Mouse (Mus musculus) activated CD4-positive, CD25-positive, alpha-beta regulatory T cell, adult 4 months (primary cell): ENCODE measurements around the gene Gm42906. TPM values are rescaled to one million over a fixed set of nuclear protein-coding genes. Genes with fewer than 3 reads are reported as not detected.

Source experiments
- ATAC-seq: one replicate; pipeline ENCODE4 v1.8.0; 2017
- polyA plus RNA-seq, 2 experiments: library from polyadenylated mRNA; unstranded; fragments of 100-300 nt; shearing (Covaris generic); gene quantifications; one replicate each; pipeline ENCODE4 v1.2.1; 2017

Gm42906 gene
- polyA plus RNA-seq, 2 experiments from 2014 or later, result not detected

DNA sequence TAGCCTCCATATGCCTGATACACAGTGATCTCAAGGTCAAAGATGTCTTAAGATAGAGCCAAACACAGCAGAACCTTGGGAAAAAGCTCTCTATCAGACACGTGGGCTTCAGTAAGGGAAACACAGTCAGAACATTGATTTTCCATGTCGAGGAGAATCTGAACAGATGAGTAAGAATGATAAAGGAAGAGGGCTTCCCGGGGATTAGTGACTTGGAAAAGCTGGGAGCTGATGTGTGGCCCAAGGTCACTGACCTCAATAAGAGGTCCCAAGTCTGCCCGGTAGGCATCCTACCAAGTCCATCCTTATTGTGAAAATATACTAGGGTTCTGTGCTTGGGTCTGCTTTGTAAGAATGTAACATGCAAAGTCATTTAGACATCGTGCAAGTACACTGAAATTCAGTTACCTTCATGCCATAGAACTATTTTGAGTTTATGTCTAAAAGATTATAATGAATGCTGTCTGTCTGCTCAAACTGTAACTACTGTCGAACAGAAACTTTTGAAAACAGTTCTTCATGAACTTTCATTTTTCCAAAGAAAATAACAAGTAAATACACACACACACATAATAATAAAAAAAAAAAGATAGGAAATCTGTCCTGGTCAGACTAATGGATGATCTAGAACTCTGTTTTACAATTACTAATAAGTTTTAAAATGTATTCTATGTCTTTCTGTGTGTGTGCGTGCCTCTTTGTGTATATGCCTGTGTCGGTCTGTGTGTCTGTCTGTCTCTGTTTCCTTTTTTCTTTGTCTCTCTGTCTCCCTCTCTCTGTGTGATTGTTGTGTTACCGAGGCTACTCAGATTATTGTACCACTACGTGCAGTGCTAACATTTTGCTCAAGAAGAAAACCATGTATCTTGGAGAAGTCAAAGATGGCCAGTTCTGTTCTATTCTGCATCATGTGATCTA is 322.6 kb downstream of the Gm42906 start:
- ATAC-seq, result no peak

DNA sequence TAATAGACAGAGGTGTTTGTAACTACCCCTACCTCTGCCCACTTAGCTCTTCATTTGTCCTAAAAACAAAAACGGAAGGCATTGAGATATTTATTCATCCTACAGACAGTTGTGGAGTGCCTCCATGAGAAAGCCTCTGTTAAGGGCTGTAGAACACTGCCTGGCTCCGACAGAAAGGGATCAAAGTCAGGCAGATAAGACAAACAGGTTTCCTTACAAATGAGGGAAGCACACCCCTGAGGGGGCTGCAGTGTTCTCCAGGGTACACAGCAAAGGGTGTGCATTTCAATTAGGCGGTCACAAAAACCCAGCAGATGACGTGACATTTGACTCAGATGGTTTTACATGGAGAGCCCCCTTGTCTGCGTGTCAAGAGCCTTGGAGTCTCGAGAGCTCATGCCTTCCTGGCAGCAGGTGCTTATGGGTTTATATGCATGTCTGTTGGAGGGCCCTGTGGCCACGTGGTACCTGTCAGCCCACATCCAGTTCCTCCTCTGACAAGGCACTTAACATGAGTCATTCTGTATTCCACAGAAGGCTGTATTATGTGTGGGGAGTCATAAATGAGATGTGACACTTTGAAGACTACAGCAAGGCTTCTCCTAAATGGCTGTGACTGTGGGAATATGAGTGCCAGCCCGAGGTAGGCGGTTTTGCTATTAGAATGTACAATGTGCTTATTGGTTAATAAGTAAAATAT is 323.5 kb downstream of the Gm42906 start:
- ATAC-seq, result no peak

DNA sequence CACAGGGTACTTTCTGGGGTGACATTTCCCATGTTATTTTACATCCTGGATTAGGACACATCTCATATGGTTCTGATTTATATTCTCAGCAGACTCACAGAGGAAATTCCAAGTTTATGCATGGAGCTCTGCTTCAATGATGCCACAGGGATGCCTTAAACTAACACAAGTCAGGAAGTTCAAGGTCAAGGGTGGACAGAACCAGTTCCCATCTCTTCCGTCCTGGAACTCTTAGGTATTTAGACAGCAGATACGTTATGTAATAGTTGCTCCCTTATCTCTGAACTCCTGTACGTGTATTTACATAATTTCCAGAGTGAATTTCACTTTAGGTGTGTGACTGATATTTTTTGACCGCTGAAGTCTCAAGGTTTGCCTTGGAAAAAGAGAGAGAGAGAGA is 324.7 kb downstream of the Gm42906 start:
- no peak for ATAC-seq

GRCm38 (mm10) chr5:151102262-151102661 is 325.7 kb downstream of the Gm42906 start:
- ATAC-seq, result no peak

GRCm38 (mm10) chr5:151096012-151096411 is 332.0 kb downstream of the Gm42906 start:
- no peak for ATAC-seq

DNA sequence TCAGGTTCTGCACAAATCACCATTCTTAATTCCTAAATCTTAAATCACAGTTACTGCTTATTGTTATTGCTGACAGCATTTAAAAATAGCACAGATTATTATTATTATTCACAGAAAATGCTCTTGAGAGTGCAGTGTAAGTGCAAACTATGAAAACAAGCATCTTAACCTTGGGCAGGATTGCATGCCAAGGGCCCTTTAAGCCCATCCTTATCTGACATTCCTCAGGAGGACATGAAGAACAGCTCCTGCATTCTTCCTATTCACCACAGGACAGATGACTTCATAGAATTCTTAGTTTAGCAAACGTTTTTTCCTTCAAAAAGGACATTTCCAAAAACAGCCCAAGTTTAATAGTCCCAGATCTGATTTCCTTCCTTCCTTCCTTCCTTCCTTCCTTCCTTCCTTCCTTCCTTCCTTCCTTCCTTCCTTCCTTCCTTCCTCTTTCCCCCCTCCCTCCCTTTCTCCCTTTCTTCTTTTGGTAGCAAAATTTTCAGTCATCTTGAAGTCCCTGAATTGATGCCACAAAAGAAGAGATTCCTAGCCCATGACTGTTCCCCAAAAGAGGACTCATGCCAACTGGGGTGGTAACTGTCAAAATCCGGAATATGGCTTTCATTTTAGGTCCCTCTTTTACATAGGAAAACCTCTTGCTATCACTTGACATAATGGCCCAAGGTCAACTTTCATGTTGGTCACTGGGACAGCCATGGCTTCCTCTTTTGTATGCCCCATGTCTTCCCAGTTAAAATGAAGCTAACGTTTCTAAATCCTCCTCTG is 334.9 kb downstream of the Gm42906 start:
- no peak for ATAC-seq

DNA sequence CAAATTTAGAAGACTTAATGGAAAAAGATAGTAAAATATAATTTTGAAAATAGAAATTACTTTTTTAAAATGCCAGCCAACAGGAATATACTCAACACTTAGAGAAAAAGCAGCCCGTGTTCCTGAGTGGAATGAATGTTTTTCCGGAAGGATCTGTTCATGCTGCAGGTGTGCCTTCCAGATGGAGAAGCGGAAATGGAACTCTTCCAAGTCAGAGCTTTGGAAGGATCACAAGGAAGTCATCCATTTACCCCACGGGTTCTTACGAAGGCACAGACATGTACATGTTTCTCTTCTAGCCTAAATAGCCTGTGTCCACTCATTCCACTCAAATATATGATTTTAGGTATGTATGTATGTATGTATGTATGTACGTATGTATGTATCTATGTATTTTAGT is 337.0 kb downstream of the Gm42906 start:
- ATAC-seq, result no peak

DNA sequence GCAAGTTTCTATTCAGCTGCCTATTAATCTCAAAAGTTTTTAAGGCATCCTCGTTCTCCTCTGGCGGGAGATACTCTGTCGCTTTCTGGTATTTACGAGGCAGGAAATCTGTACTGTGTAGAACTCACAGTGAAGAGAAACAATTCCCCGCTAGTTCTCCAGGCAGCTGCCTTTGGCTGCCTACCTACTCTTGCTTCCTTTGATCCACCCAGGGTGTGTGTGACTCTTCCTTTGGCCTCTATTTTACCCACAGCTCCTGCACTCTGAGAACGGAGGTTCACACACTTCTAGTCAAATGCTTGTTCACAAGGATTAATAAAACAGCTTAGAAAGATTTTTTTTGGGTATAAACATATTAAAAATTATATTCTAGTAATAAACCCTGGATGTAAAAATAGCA is 338.8 kb downstream of the Gm42906 start:
- ATAC-seq, result no peak

DNA sequence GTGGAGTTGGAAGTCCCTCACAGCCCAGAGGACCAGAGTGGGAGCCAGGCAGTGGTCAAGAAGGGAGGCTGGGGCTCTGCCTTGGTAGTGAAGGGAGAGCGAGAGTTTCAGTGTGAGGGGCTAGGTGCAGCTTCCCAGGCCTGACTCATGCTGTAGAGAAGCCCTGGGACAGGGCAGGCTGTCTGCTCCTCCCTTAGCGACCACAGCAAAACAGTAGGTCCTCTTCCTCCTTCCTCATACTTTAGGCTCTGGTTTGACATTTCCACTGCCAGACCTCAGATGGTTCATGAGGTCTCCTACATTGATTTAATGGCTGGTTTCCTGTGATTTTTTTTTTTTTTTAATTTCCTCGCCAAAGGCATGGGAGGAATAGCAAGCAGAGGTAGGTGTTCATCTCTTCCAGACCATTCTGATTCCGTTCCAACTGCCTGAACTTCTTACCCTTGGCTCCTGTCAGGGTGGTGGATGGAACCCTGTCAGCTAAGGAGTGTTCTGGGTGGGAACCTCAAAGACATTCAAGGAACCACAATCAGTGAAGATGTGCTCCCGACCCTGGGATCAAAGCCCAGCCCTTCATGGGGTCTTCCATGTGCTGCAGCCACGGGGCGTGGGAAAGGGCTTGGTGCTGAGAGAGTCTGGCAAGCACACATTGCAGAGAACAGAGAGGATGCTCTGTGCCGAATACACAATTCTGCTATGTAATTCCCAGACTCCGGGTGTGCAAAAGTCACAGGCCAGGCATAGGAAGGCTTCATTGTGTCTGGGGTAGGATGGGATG is 341.3 kb downstream of the Gm42906 start:
- ATAC-seq, result no peak

DNA sequence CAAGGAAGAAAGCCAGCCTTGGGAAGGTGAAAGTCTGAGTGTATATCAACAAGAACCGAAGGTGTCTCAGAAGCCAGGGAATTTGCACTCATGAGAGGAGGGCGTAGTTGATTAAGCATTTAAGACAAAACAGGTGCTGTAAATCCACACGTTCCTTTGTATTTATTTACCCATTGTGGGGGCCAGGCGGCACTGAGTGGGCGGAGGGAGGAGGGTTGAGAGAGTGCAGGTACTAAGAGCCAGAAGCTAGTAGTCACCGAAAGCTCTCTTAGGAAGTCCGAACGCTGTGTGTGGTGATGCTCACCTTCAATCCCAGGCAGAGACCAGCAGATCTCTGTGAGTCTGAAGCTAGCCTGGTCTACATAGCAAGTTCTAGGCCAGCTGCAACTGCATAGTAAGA is 342.2 kb downstream of the Gm42906 start:
- ATAC-seq, result no peak

DNA sequence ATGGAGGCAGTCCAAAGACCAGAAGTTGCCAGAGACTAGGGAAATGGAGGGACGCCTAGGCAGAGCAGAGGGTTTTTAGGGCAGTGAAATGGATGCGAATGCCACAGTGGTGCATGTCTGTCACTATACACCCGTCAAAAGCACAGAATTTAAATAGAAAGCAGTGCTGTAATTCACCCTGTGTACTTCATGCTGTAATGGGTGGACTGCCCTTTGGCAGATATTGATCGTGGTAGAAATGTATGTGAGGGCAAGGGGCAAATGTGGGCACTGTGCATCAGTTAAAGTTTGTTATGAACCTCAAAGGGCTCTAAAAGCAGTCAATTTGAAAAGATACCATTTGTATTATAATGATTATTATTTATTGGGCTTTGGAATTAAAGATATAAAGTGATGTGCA is 347.7 kb downstream of the Gm42906 start:
- ATAC-seq, result no peak

DNA sequence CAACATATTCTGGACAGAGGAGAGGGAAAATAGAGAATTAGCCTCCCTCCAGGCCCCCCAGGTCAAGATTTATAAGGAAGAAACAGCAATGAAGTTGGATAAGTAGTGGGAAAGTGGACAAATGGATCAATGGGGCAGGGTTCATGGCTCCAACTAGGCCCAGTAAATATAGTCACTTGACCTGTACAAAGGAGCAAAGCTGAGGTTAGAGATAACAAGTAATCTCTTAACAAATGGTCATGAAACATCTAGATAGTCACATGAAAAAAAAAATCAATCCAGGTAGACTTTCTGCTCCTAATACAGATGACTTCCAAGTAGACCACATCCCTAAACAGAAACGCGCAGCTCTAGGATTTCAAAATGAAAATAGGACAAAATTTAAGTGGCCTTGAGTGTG is 350.0 kb downstream of the Gm42906 start:
- no peak for ATAC-seq

DNA sequence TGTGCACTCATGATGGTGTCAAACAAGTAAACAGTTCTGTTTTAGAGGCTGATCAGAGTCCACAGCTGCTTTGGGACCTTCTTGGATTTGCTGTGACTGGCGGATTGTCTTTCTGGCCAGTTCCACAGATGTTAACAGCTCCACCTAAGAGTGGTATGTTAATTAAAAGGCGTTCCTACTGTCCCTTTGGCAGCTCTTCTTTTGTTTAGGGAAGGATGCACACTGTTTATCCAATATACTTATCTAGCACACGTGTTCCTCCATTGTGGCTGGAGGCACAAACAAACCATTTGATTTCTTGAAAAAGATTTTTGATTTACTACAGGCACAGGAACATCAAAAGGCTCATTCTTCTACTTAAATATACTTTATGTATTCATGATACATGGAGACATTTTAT is 351.0 kb downstream of the Gm42906 start:
- ATAC-seq, result no peak

DNA sequence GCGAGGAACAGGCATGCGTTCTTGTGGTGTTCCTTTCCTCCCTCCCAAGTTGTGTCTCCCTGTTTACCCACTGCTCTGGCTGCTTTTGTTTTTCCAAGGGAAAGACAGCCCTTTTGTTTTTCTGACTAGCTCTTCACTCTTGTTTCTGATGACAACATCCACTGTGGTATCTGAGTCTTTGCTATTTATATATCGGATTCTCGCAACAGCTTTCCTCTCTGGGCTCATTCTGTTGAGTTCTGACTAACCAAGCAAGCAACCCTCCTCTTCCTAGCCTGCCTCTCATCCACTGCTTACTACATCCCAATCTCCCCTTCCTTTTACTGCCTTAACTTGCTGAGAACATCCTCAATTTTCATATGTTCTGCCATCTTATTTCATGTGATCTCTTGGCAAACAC is 353.7 kb downstream of the Gm42906 start:
- ATAC-seq, result no peak

DNA sequence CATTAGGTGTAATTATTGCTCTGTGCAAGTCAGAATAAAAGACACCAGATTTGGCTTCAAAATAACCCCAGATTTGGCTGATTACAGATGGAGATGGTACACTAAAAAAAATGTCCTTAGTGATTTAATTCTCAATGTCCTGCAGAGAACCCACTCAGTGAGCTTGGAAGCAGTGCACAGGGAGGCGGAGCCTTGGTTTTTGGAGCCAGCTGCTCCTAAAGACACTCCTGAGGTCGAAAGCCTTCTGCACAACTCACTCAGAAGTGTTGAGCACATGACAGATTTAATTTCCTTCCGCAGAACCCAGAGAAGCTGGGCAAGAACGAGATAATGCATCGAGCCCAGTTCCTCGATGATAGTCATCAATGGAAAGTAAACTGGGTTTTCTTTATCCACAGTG is 356.5 kb downstream of the Gm42906 start:
- no peak for ATAC-seq

DNA sequence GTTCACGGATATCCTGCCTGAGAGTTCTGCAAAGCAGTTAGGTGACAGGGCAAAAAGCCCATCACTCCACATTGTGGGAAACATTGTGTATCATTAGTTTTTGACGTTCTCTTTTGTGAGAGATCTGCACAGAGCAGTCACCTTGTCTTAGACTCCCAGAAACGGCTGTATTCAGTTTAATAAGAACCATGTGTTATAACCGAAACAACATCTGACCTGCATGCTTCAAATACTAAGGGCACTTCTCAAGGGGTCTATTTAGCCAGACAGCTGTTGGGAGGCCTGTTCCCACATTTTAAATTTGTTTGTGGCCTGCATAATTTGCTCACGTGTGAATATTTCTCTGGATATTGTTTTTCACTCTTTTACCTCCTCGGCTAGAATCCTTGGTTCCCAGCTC is 357.1 kb downstream of the Gm42906 start:
- no peak for ATAC-seq

DNA sequence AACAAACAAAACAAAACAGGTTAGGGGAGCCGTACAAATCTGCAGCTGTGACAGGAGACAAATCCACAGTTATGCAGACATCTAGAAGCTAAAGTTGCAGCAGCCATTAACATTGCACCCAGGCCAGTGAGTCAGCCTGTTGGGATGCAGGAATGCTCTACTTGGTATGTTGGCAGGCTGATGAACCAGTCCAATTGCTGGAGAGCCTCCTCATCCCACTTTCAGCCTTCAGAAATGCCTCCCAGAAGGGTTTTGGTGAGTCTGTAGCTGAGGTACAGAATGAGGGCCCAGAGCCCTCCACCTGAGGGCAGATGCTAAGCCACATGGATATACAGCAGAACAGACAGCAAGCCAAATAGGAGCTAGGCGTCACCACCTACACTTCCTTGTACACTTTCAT is 358.4 kb downstream of the Gm42906 start:
- ATAC-seq, result no peak

- no peak for ATAC-seq
Observed at GRCm38 (mm10) chr5:151066016-151066415, 361.9 kb downstream of the Gm42906 start.

- no peak for ATAC-seq
Observed at GRCm38 (mm10) chr5:151065228-151065627, 362.7 kb downstream of the Gm42906 start.

- no peak for ATAC-seq
Observed at GRCm38 (mm10) chr5:151061942-151062341, 366.0 kb downstream of the Gm42906 start.

GRCm38 (mm10) chr5:151060476-151060875 is 367.5 kb downstream of the Gm42906 start:
- no peak for ATAC-seq

DNA sequence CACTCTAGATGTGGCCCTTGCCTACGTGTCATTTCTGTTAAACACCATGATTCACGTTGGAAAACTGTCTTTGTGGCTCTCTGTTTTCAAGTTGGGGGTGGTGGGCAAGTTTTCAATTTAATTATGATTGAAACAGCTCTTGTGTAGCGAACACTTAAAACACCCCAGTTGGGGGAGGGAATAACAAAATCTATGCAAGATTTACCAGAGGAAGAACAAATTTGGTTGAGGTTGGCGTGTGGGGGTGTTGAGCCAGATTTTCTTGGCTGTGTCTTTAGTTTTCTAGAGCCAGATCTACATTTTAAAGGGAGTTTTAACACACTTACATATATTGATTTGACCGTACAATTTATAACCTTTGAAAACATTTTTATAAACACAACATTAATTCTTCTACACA is 368.2 kb downstream of the Gm42906 start:
- ATAC-seq, result no peak
